In the genomic region with DNA sequence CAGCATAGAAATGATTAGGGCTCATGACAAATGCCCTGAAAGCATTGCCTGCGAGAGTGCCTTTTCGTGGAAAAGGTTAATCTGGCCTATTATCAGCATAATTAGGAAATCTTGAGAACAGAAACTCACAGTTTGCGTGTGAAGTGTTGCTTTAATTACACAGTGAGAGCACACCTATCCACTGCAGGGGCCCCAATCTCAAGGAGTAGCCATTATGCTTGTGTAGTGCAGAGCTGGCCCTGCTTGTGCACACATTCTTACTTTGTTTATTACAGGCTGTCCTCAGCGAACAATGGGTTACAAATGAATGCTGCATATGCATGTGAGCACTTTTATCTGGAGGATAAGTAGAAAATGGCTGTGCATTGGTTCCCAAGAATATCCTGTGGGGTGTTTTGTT, we compare ENCODE assay signal across 21 mouse cellular contexts. TPM values are rescaled to one million over a fixed set of nuclear protein-coding genes. Genes with fewer than 3 reads are reported as not detected.
DNase-seq lines count a peak whose midpoint lies in the region; ATAC-seq and TF ChIP-seq lines count a peak whose summit lies in the region.
"Had no signal": no experiment of that assay in that cellular context is flagged by ENCODE, and none has a peak within 500 bp of the region (broad histone marks: within the 10 kb centered on the region; RNA-seq: fewer than 3 reads in every experiment).

No protein-coding gene starts in this region.

- ATAC-seq in forebrain, embryonic 12.5 days (ENCODE audit: low FRiP score), result peak; percentile 65; the same call in 1 of the 2 replicates
- ATAC-seq in forebrain, postnatal 0 days, result no peak
- 0 out of 2 replicates have a peak, but pooled peaks have one; percentile 27 for ATAC-seq in midbrain, embryonic 15.5 days (replicated peaks)
- no peak for ATAC-seq in midbrain, embryonic 11.5 days (ENCODE audit: low FRiP score)
- ATAC-seq in forebrain, embryonic 16.5 days, result peak; percentile 45
- ATAC-seq: activated CD4-positive, CD25-positive, alpha-beta regulatory T cell, adult 4 months; intestine, embryonic 15.5 days; Patski had no signal

- no peak for DNase-seq in forebrain, postnatal 0 days
- no peak for DNase-seq in midbrain, embryonic 11.5 days (ENCODE audit: low spot score, missing footprints)
- DNase-seq in gastrocnemius, postnatal 36 days, result no peak
- no peak for DNase-seq in gastrocnemius, adult 2 months
- DNase-seq: adrenal gland, postnatal 14 days; cerebellum, adult 2 months; cerebellum, postnatal 10 days; gastrocnemius, postnatal 10 days; heart, adult 2 months; heart, postnatal 4 days; kidney, adult 18-20 months had no signal

- WGBS in forebrain, embryonic 12.5 days, result 9% methylated on average over 4 of the region's 4 CpGs
- 22% methylated on average over 4 of the region's 4 CpGs for WGBS in forebrain, postnatal 0 days
- WGBS in midbrain, embryonic 15.5 days, result 28% methylated on average over 4 of the region's 4 CpGs
- WGBS in midbrain, embryonic 11.5 days, result 26% methylated on average over 4 of the region's 4 CpGs
- WGBS in forebrain, embryonic 16.5 days, result 14% methylated on average over 4 of the region's 4 CpGs

- peaks cover 37% of the 10 kb centered on the region for H3K4me1 ChIP-seq in forebrain, embryonic 12.5 days
- H3K4me1 ChIP-seq in forebrain, postnatal 0 days (ENCODE audit: insufficient read depth), result no peaks in the 10 kb centered on the region
- peaks cover 24% of the 10 kb centered on the region for H3K4me1 ChIP-seq in midbrain, embryonic 15.5 days
- peaks cover 27% of the 10 kb centered on the region for H3K4me1 ChIP-seq in midbrain, embryonic 11.5 days (ENCODE audit: control insufficient read depth, insufficient read depth, low read length)
- H3K4me1 ChIP-seq in forebrain, embryonic 16.5 days (replicated peaks; ENCODE audit: control insufficient read depth, insufficient read depth, low read length), result peaks cover 9% of the 10 kb centered on the region
- H3K4me1 ChIP-seq: intestine, embryonic 15.5 days had no signal

- H3K36me3 ChIP-seq in forebrain, embryonic 12.5 days (replicated peaks), result no peaks in the 10 kb centered on the region
- H3K36me3 ChIP-seq in forebrain, postnatal 0 days (ENCODE audit: insufficient read depth), result no peaks in the 10 kb centered on the region
- H3K36me3 ChIP-seq in midbrain, embryonic 15.5 days (replicated peaks), result no peaks in the 10 kb centered on the region
- no peaks in the 10 kb centered on the region for H3K36me3 ChIP-seq in midbrain, embryonic 11.5 days (ENCODE audit: control insufficient read depth, insufficient read depth, low read length)
- H3K36me3 ChIP-seq in forebrain, embryonic 16.5 days (ENCODE audit: control insufficient read depth, insufficient read depth), result no peaks in the 10 kb centered on the region
- H3K36me3 ChIP-seq: embryonic facial prominence, embryonic 12.5 days; heart, embryonic 13.5 days; intestine, embryonic 15.5 days had no signal

- H3K9me3 ChIP-seq in forebrain, embryonic 12.5 days, result no peaks in the 10 kb centered on the region
- H3K9me3 ChIP-seq in forebrain, postnatal 0 days (ENCODE audit: low read length), result no peaks in the 10 kb centered on the region
- H3K9me3 ChIP-seq in midbrain, embryonic 15.5 days, result no peaks in the 10 kb centered on the region
- H3K9me3 ChIP-seq in midbrain, embryonic 11.5 days (ENCODE audit: control insufficient read depth, low read length), result no peaks in the 10 kb centered on the region
- H3K9me3 ChIP-seq in forebrain, embryonic 16.5 days (ENCODE audit: control insufficient read depth, low read length), result no peaks in the 10 kb centered on the region
- H3K9me3 ChIP-seq: embryonic facial prominence, embryonic 12.5 days; heart, embryonic 13.5 days; intestine, embryonic 15.5 days had no signal

- TF ChIP-seq CTCF in forebrain, postnatal 0 days (IDR thresholded peaks at IDR 0.05; ENCODE audit: low read depth), result no peak
- no peak for TF ChIP-seq CTCF in gastrocnemius, adult 2 months (IDR thresholded peaks at IDR 0.05)

- no peak overlapping the region for H3K27ac ChIP-seq in forebrain, embryonic 12.5 days
- H3K27ac ChIP-seq in forebrain, postnatal 0 days (ENCODE audit: low read depth, low read length), result no peak overlapping the region
- no peak overlapping the region for H3K27ac ChIP-seq in midbrain, embryonic 15.5 days
- H3K27ac ChIP-seq in midbrain, embryonic 11.5 days (ENCODE audit: low read depth, low read length), result no peak overlapping the region
- no peak overlapping the region for H3K27ac ChIP-seq in forebrain, embryonic 16.5 days (ENCODE audit: low read length)
- H3K27ac ChIP-seq in gastrocnemius, adult 2 months, result no peak overlapping the region
- H3K27ac ChIP-seq: embryonic facial prominence, embryonic 12.5 days; heart, adult 2 months; heart, embryonic 13.5 days; hindbrain, embryonic 14.5 days; intestine, embryonic 15.5 days had no signal

- no peak overlapping the region for H3K4me2 ChIP-seq in forebrain, embryonic 12.5 days
- no peak overlapping the region for H3K4me2 ChIP-seq in forebrain, postnatal 0 days (ENCODE audit: low read depth)
- H3K4me2 ChIP-seq in midbrain, embryonic 15.5 days, result no peak overlapping the region
- H3K4me2 ChIP-seq in midbrain, embryonic 11.5 days, result no peak overlapping the region
- no peak overlapping the region for H3K4me2 ChIP-seq in forebrain, embryonic 16.5 days (ENCODE audit: low read length)
- H3K4me2 ChIP-seq: embryonic facial prominence, embryonic 12.5 days; heart, embryonic 13.5 days; hindbrain, embryonic 14.5 days; intestine, embryonic 15.5 days had no signal

- intact Hi-C loops in gastrocnemius, postnatal 36 days (cut with DNase I), result no loop called here
- intact Hi-C loops in gastrocnemius, adult 2 months (cut with DNase I), result no loop called here

- no peak overlapping the region for H3K9ac ChIP-seq in forebrain, embryonic 12.5 days
- H3K9ac ChIP-seq in forebrain, postnatal 0 days, result no peak overlapping the region
- H3K9ac ChIP-seq in midbrain, embryonic 15.5 days, result no peak overlapping the region
- H3K9ac ChIP-seq in midbrain, embryonic 11.5 days (ENCODE audit: low read length), result no peak overlapping the region
- no peak overlapping the region for H3K9ac ChIP-seq in forebrain, embryonic 16.5 days (replicated peaks; ENCODE audit: low read depth, low read length)
- H3K9ac ChIP-seq: embryonic facial prominence, embryonic 12.5 days; heart, embryonic 13.5 days; hindbrain, embryonic 14.5 days; intestine, embryonic 15.5 days had no signal

- H3K4me3 ChIP-seq in forebrain, embryonic 12.5 days (replicated peaks), result no peak overlapping the region
- no peak overlapping the region for H3K4me3 ChIP-seq in forebrain, postnatal 0 days (ENCODE audit: low read depth, low read length)
- no peak overlapping the region for H3K4me3 ChIP-seq in midbrain, embryonic 15.5 days
- H3K4me3 ChIP-seq in midbrain, embryonic 11.5 days (ENCODE audit: low read depth, low read length), result no peak overlapping the region
- no peak overlapping the region for H3K4me3 ChIP-seq in forebrain, embryonic 16.5 days (replicated peaks; ENCODE audit: low read length)
- H3K4me3 ChIP-seq in gastrocnemius, adult 2 months, result no peak overlapping the region
- H3K4me3 ChIP-seq: embryonic facial prominence, embryonic 12.5 days; heart, adult 2 months; heart, embryonic 13.5 days; intestine, embryonic 15.5 days had no signal

- H3K27me3 ChIP-seq in forebrain, embryonic 12.5 days, result peaks cover 4% of the 10 kb centered on the region; the same call in 1 of the 2 replicates
- H3K27me3 ChIP-seq in forebrain, postnatal 0 days (ENCODE audit: insufficient read depth, low read length), result no peaks in the 10 kb centered on the region
- no peaks in the 10 kb centered on the region for H3K27me3 ChIP-seq in midbrain, embryonic 15.5 days (replicated peaks)
- H3K27me3 ChIP-seq in midbrain, embryonic 11.5 days (ENCODE audit: control insufficient read depth, insufficient read depth, low read length), result no peaks in the 10 kb centered on the region
- H3K27me3 ChIP-seq in forebrain, embryonic 16.5 days (replicated peaks; ENCODE audit: control insufficient read depth, insufficient read depth, low read length), result no peaks in the 10 kb centered on the region
- H3K27me3 ChIP-seq: CH12.LX; embryonic facial prominence, embryonic 12.5 days; heart, embryonic 13.5 days; intestine, embryonic 15.5 days; Patski had no signal

RNA-seq across cellular contexts. Expression of a gene that starts 32.1 kb away (rescaled TPM):
- 71.6 and 86.1 TPM in 2 replicates for polyA plus RNA-seq in forebrain, embryonic 12.5 days (2016; fragmentation: Nextera tagmentation; extraction: Ambion mirVana)
- total RNA-seq in forebrain, postnatal 0 days (2014; rRNA removed), result 38.9 and 43.7 TPM in 2 replicates
- polyA plus RNA-seq in forebrain, postnatal 0 days (2015; fragmentation: Nextera tagmentation; extraction: Ambion mirVana), result 38.4 and 38.6 TPM in 2 replicates
- 43.6 and 45.8 TPM in 2 replicates for polyA plus RNA-seq in midbrain, embryonic 15.5 days (2015; fragmentation: Nextera tagmentation; extraction: Ambion mirVana)
- 94.3 and 94.9 TPM in 2 replicates for polyA plus RNA-seq in midbrain, embryonic 11.5 days (2014; fragmentation: Nextera tagmentation; extraction: Ambion mirVana)
- 57.1 and 63.6 TPM in 2 replicates for polyA plus RNA-seq in forebrain, embryonic 16.5 days (2015; fragmentation: Nextera tagmentation; extraction: Ambion mirVana)
- total RNA-seq in gastrocnemius, postnatal 36 days (2021), result under 1 TPM; 0.26 to 0.35 TPM
- total RNA-seq in gastrocnemius, adult 2 months (2021), result under 1 TPM; 0.23 to 0.33 TPM
- total RNA-seq: CH12.LX had no signal

Comparison
In these comparisons a context has a peak if more than half of its experiments do, and no peak if none do; other contexts are left out.
1. ATAC-seq: peak in forebrain, embryonic 12.5 days (single experiment), midbrain, embryonic 15.5 days (single experiment) and forebrain, embryonic 16.5 days (single experiment); none in forebrain, postnatal 0 days (single experiment) and midbrain, embryonic 11.5 days (single experiment).